Mouse (Mus musculus) midbrain, embryonic 12.5 days (tissue): ENCODE measurements around the gene Acadsb. TPM values are rescaled to one million over a fixed set of nuclear protein-coding genes. Genes with fewer than 3 reads are reported as not detected.
A peak's percentile ranks its signal among the peaks of the same experiment; 100 is the strongest.
"Not testable (repeated sequence)": the region's sequence is repeated elsewhere in the genome, so short reads cannot be mapped to it uniquely, and the experiment has no call there.

ENCODE experiments used
- ATAC-seq: fragments of 200-750 bp; cut with Nextera tagmentation; 2 replicates; pipeline ENCODE4 v1.8.0; 2017; ENCODE audit warnings: low read depth, moderate TSS enrichment, moderate library complexity; ENCODE audit not compliant: low FRiP score
- H3K27ac ChIP-seq: fragments of 300-500 bp; sonication (generic); replicated peaks from 2 replicates; pipeline ENCODE4 v1.5.1; 2016; ENCODE audit warnings: mild to moderate bottlenecking
- H3K27me3 ChIP-seq: fragments of 300-500 bp; sonication (generic); 2 replicates; pipeline ENCODE4 v1.6.1; 2016; ENCODE audit warnings: mild to moderate bottlenecking
- H3K36me3 ChIP-seq: fragments of 300-500 bp; sonication (generic); 2 replicates; pipeline ENCODE4 v1.6.1; 2016
- H3K4me1 ChIP-seq: fragments of 300-500 bp; sonication (generic); 2 replicates; pipeline ENCODE4 v1.6.1; 2016
- H3K4me2 ChIP-seq: fragments of 300-500 bp; sonication (generic); replicated peaks from 2 replicates; pipeline ENCODE4 v1.6.1; 2016; ENCODE audit warnings: mild to moderate bottlenecking, moderate library complexity
- H3K4me3 ChIP-seq: fragments of 300-500 bp; sonication (generic); 2 replicates; pipeline ENCODE4 v1.5.1; 2016; ENCODE audit warnings: mild to moderate bottlenecking
- H3K9ac ChIP-seq: fragments of 300-500 bp; sonication (generic); replicated peaks from 2 replicates; pipeline ENCODE4 v1.6.1; 2016; ENCODE audit warnings: mild to moderate bottlenecking, moderate library complexity
- H3K9me3 ChIP-seq: fragments of 300-500 bp; sonication (generic); 2 replicates; pipeline ENCODE4 v1.6.1; 2016; ENCODE audit warnings: mild to moderate bottlenecking
- WGBS: fragments of 180-500 bp; shearing (Covaris S2); methylation state at CpG from one replicate; pipeline ENCODE4 v1.1.7; 2016; 5-methylcytosine and 5-hydroxymethylcytosine counted together
- polyA plus RNA-seq: library from polyadenylated mRNA; unstranded; fragments of >200 nt; fragmentation: Nextera tagmentation; extraction: Ambion mirVana; gene quantifications from 2 replicates; pipeline ENCODE4 v1.2.1, GENCODE M21; 2016

Acadsb gene
- polyA plus RNA-seq, 1 experiment from 2014 or later, result 98.2 TPM

DNA sequence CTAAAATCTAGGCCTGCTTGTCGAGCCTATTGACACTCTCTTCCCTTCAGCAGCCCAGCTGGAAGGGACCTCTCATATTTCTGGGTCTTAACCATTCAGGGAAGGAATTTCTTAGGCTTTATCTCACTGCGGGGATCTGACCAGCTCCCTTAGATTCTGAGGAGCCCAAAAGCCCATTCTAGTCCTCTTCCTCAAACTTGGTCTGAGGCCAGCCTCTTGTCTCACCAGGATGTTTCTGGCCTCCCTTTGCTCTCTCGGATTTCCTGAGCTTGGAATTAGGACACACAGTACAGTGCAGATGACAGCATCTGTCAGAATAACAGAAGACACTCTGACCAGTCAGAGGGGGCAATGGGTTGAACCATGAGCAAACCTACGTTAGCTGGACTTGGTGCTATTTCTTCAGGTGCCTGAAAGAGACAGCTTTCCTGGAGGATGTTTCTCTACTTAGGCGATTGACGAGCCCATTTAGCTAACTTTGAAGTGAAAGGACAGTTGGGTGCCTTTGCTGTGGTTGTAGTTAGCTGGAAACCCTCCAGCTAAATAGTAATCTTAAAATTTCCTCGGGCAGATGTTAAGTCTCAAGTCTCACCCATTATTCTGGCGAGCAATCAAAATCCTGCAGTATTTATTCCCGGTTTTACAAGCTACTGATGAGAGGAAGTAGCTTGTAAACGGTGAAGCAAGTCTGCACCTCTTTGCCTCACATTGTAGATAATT is 980 bp downstream of the Acadsb start:
- Histone ChIP-seq H3K9me3 (no peaks in the 10 kb centered on the region), H3K27ac (no peak overlapping the region), H3K36me3 (no peaks in the 10 kb centered on the region), H3K9ac (peak overlapping the region; percentile 37), H3K4me3 (peak overlapping the region; percentile 98), H3K27me3 (no peaks in the 10 kb centered on the region), H3K4me1 (peaks cover 17% of the 10 kb centered on the region), H3K4me2 (peak overlapping the region; percentile 76)
- no peak for ATAC-seq
- 69% methylated on average over 10 of the region's 10 CpGs for WGBS

DNA sequence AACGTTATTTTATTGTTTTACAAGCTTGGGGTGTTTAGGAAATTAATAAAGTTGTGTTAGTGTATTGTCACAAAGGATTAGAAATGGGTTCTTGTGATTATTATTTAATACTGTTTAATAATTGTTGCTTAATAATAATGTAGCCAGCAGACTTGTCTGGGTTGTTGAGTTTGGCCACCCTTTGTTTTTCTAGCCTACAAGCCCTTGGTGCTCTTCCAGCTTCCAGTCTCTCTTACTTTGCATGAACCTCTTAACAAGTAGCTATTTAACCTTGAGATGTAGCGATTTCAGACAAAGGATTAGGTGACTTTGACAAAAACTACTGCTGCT is 1.5 kb downstream of the Acadsb start:
- H3K27ac ChIP-seq, result no peak overlapping the region
- no peak overlapping the region for H3K4me2 ChIP-seq
- no peak overlapping the region for H3K4me3 ChIP-seq
- H3K9me3 ChIP-seq, result no peaks in the 10 kb centered on the region
- no peak for ATAC-seq
- no peaks in the 10 kb centered on the region for H3K36me3 ChIP-seq
- H3K9ac ChIP-seq, result no peak overlapping the region
- WGBS, result 76% methylated on average over 2 of the region's 2 CpGs
- H3K27me3 ChIP-seq, result no peaks in the 10 kb centered on the region
- H3K4me1 ChIP-seq, result peaks cover 17% of the 10 kb centered on the region

DNA sequence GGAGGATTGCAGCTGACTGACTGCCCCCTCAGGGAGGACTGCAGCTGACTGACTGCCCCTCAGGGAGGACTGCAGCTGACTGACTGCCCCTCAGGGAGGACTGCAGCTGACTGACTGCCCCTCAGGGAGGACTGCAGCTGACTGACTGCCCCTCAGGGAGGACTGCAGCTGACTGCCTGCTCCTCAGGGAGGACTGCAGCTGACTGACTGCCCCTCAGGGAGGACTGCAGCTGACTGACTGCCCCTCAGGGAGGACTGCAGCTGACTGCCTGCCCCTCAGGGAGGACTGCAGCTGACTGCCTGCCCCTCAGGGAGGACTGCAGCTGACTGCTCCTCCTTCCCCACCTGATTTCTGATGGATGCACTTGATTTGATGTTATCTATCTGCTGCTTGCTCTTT is 6.3 kb downstream of the Acadsb start:
- H3K9me3 ChIP-seq, H3K4me2 ChIP-seq, H3K4me1 ChIP-seq, H3K9ac ChIP-seq, H3K36me3 ChIP-seq, H3K4me3 ChIP-seq, ATAC-seq, H3K27ac ChIP-seq, H3K27me3 ChIP-seq: not testable (repeated sequence)

DNA sequence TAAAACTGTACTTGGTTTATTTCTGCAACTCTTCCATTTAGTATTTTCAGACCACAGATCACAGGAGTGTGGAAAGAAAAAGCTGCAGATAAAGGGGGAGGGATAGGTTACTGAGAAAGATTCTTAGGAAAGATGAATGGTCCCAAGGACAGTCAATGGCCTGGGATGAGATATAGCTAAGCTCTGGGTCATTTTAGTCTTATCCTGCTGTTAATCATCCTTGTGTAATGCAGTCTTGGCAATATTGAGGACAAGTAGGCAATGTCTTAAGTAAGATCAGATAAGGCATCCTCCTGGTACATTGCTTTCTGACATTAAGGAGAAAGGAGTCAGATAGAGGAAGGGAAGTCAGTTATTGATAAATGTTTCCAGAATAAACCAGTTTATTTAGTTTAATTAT is 7.2 kb downstream of the Acadsb start:
- Histone ChIP-seq H3K9me3 (no peaks in the 10 kb centered on the region), H3K27ac (no peak overlapping the region), H3K27me3 (no peaks in the 10 kb centered on the region), H3K36me3 (no peaks in the 10 kb centered on the region), H3K4me3 (no peak overlapping the region), H3K4me1 (no peaks in the 10 kb centered on the region), H3K9ac (no peak overlapping the region), H3K4me2 (no peak overlapping the region)
- no peak for ATAC-seq

DNA sequence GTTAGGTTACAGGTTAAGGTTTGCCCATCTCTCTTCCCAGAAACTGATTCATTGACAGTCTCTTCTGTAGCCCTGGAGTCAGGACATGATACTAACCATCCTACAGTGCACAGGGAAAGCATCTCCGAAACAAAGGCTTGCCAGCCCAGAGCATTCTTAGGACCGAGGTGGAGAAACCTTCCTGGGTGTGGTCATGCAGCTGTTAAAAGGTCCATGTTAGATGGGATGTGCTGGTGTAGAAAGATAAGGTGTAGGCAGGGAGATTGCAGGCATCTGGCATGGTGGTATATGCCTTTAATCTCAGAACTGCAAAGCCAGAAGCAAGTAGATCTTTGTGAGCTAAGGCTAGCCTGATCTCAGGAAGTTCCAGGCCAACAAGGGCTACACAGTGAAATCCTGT is 14.5 kb downstream of the Acadsb start:
- no peak for ATAC-seq
- 86% methylated on average over 2 of the region's 2 CpGs for WGBS
- Histone ChIP-seq H3K27me3 (no peaks in the 10 kb centered on the region), H3K36me3 (peaks cover 17% of the 10 kb centered on the region; the same call in 1 of the 2 replicates), H3K9ac (no peak overlapping the region), H3K27ac (no peak overlapping the region), H3K4me2 (no peak overlapping the region), H3K4me3 (no peak overlapping the region), H3K9me3 (no peaks in the 10 kb centered on the region), H3K4me1 (no peaks in the 10 kb centered on the region)

DNA sequence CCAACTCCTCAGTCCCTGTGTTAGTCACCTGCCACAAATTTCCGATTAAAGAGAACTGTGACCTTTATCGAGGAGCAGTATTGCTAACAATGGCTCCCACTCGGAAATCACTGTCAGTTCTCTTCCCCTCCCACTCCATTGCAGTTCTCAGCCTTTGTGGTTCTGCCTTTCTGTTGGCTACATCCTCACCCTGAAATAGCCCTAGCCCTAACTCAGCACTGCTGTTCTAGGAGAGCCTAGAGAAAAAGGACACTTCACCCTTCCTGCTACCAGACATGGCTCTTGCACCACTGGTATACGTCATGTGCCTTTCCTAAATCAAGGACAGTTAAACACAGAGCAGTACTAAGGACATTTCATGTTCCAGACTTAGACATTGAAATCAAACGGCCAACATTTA is 16.9 kb downstream of the Acadsb start:
- ATAC-seq, result no peak
- H3K4me1 ChIP-seq, result no peaks in the 10 kb centered on the region
- H3K36me3 ChIP-seq, result peaks cover 31% of the 10 kb centered on the region
- 87% methylated on average over 5 of the region's 5 CpGs for WGBS
- H3K9ac ChIP-seq, result no peak overlapping the region
- H3K4me3 ChIP-seq, result no peak overlapping the region
- no peak overlapping the region for H3K27ac ChIP-seq
- H3K27me3 ChIP-seq, result no peaks in the 10 kb centered on the region
- no peak overlapping the region for H3K4me2 ChIP-seq
- no peaks in the 10 kb centered on the region for H3K9me3 ChIP-seq

DNA sequence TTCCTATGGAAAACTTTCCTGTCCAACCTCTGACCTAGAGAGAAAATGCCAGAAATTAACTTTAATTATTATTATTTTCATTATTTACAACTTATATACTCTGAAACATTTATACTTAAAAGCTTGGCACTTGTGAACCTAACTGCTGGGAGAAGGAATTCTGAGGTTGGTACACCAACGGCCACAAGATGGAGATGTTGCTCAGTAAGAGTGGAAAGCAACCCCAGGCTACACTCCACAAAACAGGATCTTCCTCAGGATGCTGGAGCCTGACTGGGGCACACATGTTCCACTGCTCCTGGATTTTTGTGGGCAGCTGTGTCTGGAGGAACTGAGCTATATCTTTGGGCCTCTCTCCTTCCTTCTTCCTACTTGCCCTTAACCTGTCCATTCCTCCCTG is 21.8 kb downstream of the Acadsb start:
- no peak overlapping the region for H3K9ac ChIP-seq
- 10% methylated on average over 1 of the region's 1 CpGs for WGBS
- no peaks in the 10 kb centered on the region for H3K9me3 ChIP-seq
- no peak for ATAC-seq
- no peaks in the 10 kb centered on the region for H3K27me3 ChIP-seq
- H3K4me3 ChIP-seq, result no peak overlapping the region
- peaks cover 20% of the 10 kb centered on the region for H3K36me3 ChIP-seq
- H3K27ac ChIP-seq, result no peak overlapping the region
- H3K4me1 ChIP-seq, result no peaks in the 10 kb centered on the region
- no peak overlapping the region for H3K4me2 ChIP-seq

DNA sequence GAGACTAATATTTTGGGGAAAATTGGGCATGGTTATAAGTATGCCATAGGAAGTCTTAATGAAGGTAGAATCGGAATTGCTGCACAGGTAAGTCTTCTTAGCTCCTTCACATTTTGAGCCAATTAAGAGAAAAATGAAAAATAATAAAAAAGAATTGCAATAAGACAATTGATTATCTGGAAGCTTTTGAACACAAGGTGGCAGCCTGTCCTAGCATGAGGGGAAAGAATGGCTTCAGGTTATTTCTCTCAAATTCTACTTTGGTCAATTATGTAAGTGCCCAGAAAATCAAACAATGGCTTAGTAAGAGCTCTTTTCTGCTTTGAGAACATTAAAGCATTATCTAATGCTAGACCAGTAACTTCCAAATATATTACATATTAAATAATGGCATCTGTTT is 23.9 kb downstream of the Acadsb start:
- no peak overlapping the region for H3K9ac ChIP-seq
- no peak for ATAC-seq

DNA sequence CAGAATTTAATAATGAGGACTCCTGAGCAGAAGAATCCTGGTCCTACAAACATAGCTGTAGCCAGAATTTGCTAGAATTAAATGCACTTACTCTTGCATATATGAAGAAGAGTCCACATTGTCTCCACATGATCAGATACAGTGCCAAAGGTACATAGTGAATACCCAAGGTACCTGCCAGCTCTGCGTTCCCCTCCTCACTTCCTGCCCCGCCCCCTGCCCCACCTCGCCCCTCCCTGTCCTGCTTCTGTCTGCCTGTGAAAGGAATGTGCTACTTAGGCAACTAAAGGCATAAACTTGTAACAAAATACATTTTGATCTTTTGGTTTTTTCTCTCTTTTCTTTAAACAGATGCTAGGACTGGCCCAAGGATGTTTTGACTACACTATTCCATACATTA is 26.6 kb downstream of the Acadsb start:
- H3K27ac ChIP-seq, result no peak overlapping the region
- 60% methylated on average over 3 of the region's 3 CpGs for WGBS
- ATAC-seq, result no peak
- no peaks in the 10 kb centered on the region for H3K27me3 ChIP-seq
- H3K4me3 ChIP-seq, result no peak overlapping the region
- H3K9ac ChIP-seq, result no peak overlapping the region
- H3K4me2 ChIP-seq, result no peak overlapping the region
- H3K4me1 ChIP-seq, result no peaks in the 10 kb centered on the region
- 0 out of 2 replicates have a peak, but pooled peaks cover 8% of the 10 kb centered on the region for H3K36me3 ChIP-seq
- no peaks in the 10 kb centered on the region for H3K9me3 ChIP-seq

More for the DNA sequence above, 23.9 kb downstream of the Acadsb start:
- Histone ChIP-seq H3K4me1 (no peaks in the 10 kb centered on the region), H3K27ac (no peak overlapping the region), H3K4me3 (no peak overlapping the region), H3K4me2 (no peak overlapping the region), H3K27me3 (no peaks in the 10 kb centered on the region), H3K36me3 (peaks cover 14% of the 10 kb centered on the region), H3K9me3 (no peaks in the 10 kb centered on the region)
- WGBS, result 89% methylated on average over 1 of the region's 1 CpGs

DNA sequence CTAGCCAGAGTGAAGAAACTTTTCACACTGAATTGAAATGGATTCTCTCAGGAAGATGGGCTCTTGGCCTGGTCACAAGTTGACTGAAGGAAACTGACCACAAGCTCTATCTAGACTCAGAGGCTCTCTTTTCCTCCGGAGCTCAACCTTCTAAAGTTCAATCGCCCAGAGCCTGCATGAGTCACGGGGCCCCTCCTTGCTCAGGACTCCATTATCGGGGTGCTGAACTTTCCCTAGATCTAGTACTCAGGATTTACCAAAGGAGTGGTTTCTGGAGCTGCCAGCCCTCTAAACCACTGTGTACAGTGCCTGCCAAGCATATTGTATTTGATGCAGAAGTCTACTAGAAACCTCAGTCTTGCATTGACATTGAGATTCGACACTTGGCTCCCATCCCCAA is 46.3 kb downstream of the Acadsb start:
- 94% methylated on average over 5 of the region's 5 CpGs for WGBS
- H3K27ac ChIP-seq, result no peak overlapping the region
- no peak for ATAC-seq
- no peaks in the 10 kb centered on the region for H3K36me3 ChIP-seq
- H3K9me3 ChIP-seq, result 0 out of 2 replicates have a peak, but pooled peaks cover 2% of the 10 kb centered on the region
- H3K4me1 ChIP-seq, result no peaks in the 10 kb centered on the region
- H3K4me3 ChIP-seq, result no peak overlapping the region
- no peaks in the 10 kb centered on the region for H3K27me3 ChIP-seq
- no peak overlapping the region for H3K9ac ChIP-seq
- H3K4me2 ChIP-seq, result no peak overlapping the region

DNA sequence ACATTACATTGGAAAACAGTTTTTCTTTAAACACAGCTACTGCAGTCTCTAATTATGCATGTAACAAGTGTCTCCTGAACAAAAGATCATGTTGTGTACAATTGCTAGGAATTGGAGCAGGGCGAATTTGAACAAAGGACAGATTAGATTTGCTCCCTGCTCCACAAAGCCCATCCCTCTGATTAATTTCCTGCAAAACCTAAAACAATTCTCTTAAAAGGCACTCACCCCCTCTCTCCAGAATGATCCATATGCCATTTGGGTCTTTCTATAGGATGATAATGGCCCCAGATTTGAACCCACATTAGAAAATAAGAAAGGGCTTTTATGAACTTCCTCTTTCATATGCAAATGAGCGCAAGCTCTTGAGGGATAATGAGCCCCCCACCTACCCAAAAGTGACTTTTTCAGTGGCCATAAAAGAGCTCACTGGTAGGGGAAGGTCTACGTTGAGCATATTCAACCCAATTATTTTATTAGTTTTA is 54.8 kb downstream of the Acadsb start:
- Histone ChIP-seq H3K27ac (0 out of 2 replicates have a peak overlapping the region, but pooled peaks have one; percentile 61), H3K4me2 (peak overlapping the region; percentile 9; the same call in 1 of the 2 replicates)

DNA sequence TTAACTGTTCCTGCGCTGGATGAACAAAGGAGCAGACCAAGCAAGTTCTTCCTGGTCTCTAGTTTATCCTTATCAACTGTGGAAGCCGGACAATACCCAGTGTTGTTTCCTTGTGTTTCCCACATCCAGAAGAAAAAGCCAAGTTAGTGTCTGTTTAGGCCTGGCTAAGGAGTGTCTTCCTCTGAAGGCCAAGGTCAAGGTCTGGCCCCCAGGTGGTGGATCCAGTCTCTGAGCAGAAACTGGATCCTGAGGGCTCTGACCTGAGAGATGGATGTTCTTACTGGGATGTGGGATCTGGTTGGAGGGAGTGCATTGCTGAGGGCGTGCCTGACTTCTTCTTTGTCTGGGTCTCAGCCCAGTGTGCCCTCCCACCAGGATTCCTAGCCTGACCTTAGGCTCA is 55.3 kb downstream of the Acadsb start:
- peaks cover 3% of the 10 kb centered on the region; the same call in 1 of the 2 replicates for H3K9me3 ChIP-seq
- peak; percentile 54; the same call in 1 of the 2 replicates for ATAC-seq
- H3K4me2 ChIP-seq, result peak overlapping the region; percentile 9; the same call in 1 of the 2 replicates
- H3K4me3 ChIP-seq, result no peak overlapping the region
- H3K27ac ChIP-seq, result peak overlapping the region; percentile 61
- peaks cover 21% of the 10 kb centered on the region for H3K4me1 ChIP-seq
- 23% methylated on average over 3 of the region's 3 CpGs for WGBS
- H3K27me3 ChIP-seq, result peaks cover 42% of the 10 kb centered on the region
- no peaks in the 10 kb centered on the region for H3K36me3 ChIP-seq
- H3K9ac ChIP-seq, result no peak overlapping the region

More for the DNA sequence above, 54.8 kb downstream of the Acadsb start:
- H3K4me3 ChIP-seq, result no peak overlapping the region
- peaks cover 5% of the 10 kb centered on the region; the same call in 1 of the 2 replicates for H3K9me3 ChIP-seq
- peaks cover 42% of the 10 kb centered on the region for H3K27me3 ChIP-seq
- H3K4me1 ChIP-seq, result peaks cover 21% of the 10 kb centered on the region
- WGBS, result 7% methylated on average over 3 of the region's 3 CpGs
- ATAC-seq, result peak; percentile 74
- no peaks in the 10 kb centered on the region for H3K36me3 ChIP-seq
- no peak overlapping the region for H3K9ac ChIP-seq

DNA sequence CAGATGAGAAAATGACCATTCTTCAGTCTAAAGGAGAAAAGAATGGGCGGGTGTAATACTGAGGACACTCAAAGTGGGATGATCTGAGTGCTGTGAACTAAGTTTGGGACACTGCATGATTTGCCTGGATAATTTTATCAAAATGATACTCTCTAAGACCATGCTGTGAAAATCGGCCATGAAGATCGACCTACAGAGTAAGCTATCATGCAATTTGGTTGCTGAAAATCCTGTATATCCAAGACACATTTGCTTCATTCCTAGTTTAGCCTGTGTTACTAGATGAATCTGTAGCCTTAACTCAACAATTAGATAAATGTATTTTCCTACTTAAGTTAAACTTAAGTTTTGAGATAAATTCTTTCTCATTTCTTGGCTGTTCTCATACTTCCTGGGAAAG is 56.9 kb downstream of the Acadsb start:
- no peak for ATAC-seq
- peaks cover 40% of the 10 kb centered on the region for H3K27me3 ChIP-seq
- WGBS, result 95% methylated on average over 3 of the region's 3 CpGs

More for the DNA sequence above, 56.9 kb downstream of the Acadsb start:
- H3K4me3 ChIP-seq, result no peak overlapping the region
- no peaks in the 10 kb centered on the region for H3K36me3 ChIP-seq
- H3K27ac ChIP-seq, result no peak overlapping the region
- peaks cover 21% of the 10 kb centered on the region for H3K4me1 ChIP-seq
- no peak overlapping the region for H3K9ac ChIP-seq
- H3K9me3 ChIP-seq, result peaks cover 3% of the 10 kb centered on the region; the same call in 1 of the 2 replicates
- H3K4me2 ChIP-seq, result no peak overlapping the region
